Mouse (Mus musculus) limb, embryonic 11.5 days (tissue): ENCODE data around the gene St6galnac3. TPM values are rescaled to one million over a fixed set of nuclear protein-coding genes. Genes with fewer than 3 reads are reported as not detected.

ENCODE experiments used
- ATAC-seq: fragments of 200-750 bp; cut with Nextera tagmentation; 2 replicates; pipeline ENCODE4 v1.8.0; 2017; ENCODE audit warnings: low read depth; ENCODE audit not compliant: insufficient number of reproducible peaks, low FRiP score, low TSS enrichment
- DNase-seq: peaks from one replicate; pipeline ENCODE4 v3.0.0-alpha.2; 2015; ENCODE audit warnings: low spot score
- H3K27ac ChIP-seq: fragments of 300-500 bp; sonication (generic); replicated peaks from 2 replicates; pipeline ENCODE4 v1.5.1; 2014; ENCODE audit warnings: low read depth, mild to moderate bottlenecking, low read length
- H3K27me3 ChIP-seq: fragments of 300-500 bp; sonication (generic); 2 replicates; pipeline ENCODE4 v1.6.1; 2014; ENCODE audit warnings: mild to moderate bottlenecking, low read length, mixed read lengths; ENCODE audit not compliant: control insufficient read depth, insufficient read depth
- H3K36me3 ChIP-seq: fragments of 300-500 bp; sonication (generic); 2 replicates; pipeline ENCODE4 v1.6.1; 2014; ENCODE audit warnings: mild to moderate bottlenecking, low read length, moderate library complexity, mixed read lengths; ENCODE audit not compliant: control insufficient read depth, insufficient read depth
- H3K4me1 ChIP-seq: fragments of 300-500 bp; sonication (generic); 2 replicates; pipeline ENCODE4 v1.6.1; 2014; ENCODE audit warnings: low read length, mixed read lengths; ENCODE audit not compliant: control insufficient read depth, insufficient read depth
- H3K4me2 ChIP-seq: fragments of 300-500 bp; sonication (generic); 2 replicates; pipeline ENCODE4 v1.6.1; 2014; ENCODE audit warnings: low read depth, mild to moderate bottlenecking, moderate library complexity; ENCODE audit not compliant: severe bottlenecking
- H3K4me3 ChIP-seq: fragments of 300-500 bp; sonication (generic); 2 replicates; pipeline ENCODE4 v1.5.1; 2014; ENCODE audit warnings: low read depth, low read length
- H3K9ac ChIP-seq: fragments of 300-500 bp; sonication (generic); 2 replicates; pipeline ENCODE4 v1.6.1; 2014; ENCODE audit warnings: mild to moderate bottlenecking, low read length
- H3K9me3 ChIP-seq: fragments of 300-500 bp; sonication (generic); 2 replicates; pipeline ENCODE4 v1.6.1; 2016; ENCODE audit warnings: low read length; ENCODE audit not compliant: control insufficient read depth
- WGBS: fragments of 180-500 bp; shearing (Covaris S2); extraction: QIAGEN DNeasy Blood & Tissue Kit; methylation state at CpG from one replicate; pipeline ENCODE4 v1.1.7; 2014; 5-methylcytosine and 5-hydroxymethylcytosine counted together
- polyA plus RNA-seq: library from polyadenylated mRNA; unstranded; fragments of >200 nt; fragmentation: Nextera tagmentation; extraction: Ambion mirVana; gene quantifications from 2 replicates; pipeline ENCODE4 v1.2.1, GENCODE M21; 2014

The St6galnac3 gene
- polyA plus RNA-seq, 1 experiment from 2014 or later, result 51.2 TPM

- no peak for ATAC-seq
- no peak overlapping the region for H3K27ac ChIP-seq
- WGBS, result 83% methylated on average over 8 of the region's 8 CpGs
These were observed 525.7 kb downstream of the St6galnac3 start for GRCm38 (mm10) chr3:153199251-153199650.

DNA sequence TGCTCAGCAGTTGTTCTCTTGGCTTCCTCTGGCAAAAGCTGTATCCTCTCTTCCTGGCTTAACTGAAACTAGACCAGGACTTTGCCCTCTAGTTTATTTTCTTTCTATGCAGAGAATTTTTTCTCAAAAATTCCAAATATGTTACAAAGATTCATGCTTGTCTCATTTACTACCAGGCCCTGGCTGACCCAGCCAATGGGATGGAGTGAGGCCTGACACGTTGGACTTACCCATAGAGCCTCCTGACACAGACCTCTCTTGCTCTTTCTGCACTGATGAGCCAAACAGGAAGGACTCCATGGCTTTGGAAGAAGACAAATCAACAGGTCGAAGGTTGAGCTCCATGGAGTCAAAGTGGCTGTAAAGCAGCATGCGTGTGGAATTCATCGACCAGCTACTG lies 526.5 kb downstream of the St6galnac3 start:
- Histone ChIP-seq H3K9ac (no peak overlapping the region), H3K4me1 (no peaks in the 10 kb centered on the region), H3K4me2 (no peak overlapping the region), H3K36me3 (no peaks in the 10 kb centered on the region), H3K27ac (no peak overlapping the region), H3K27me3 (no peaks in the 10 kb centered on the region), H3K4me3 (no peak overlapping the region), H3K9me3 (no peaks in the 10 kb centered on the region)
- ATAC-seq (no peak), DNase-seq (no peak)
- 86% methylated on average over 4 of the region's 4 CpGs for WGBS

More at GRCm38 (mm10) chr3:153199251-153199650, 525.7 kb downstream of the St6galnac3 start:
- Histone ChIP-seq H3K4me1 (no peaks in the 10 kb centered on the region), H3K9me3 (no peaks in the 10 kb centered on the region), H3K36me3 (no peaks in the 10 kb centered on the region), H3K4me2 (no peak overlapping the region), H3K4me3 (no peak overlapping the region), H3K9ac (no peak overlapping the region), H3K27me3 (no peaks in the 10 kb centered on the region)
- DNase-seq, result no peak

DNA sequence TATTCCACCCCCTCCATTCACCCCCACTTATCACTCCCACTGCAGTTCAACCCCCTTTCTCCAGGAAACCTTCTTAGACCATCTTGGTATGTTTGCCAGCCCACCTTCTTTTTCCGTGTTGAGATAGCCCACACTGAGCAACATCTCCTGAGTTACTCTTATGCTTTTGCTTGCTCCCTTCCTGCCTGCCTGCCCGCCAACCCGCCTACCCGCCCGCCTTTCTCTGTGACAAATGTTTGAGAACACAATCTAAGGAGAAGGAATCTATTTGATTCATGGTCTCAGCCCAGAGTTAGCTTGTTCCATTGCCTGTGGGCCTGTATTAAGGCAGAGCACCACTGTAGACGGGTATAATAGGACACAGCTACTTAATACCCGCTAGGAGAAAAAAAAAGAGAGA lies 531.9 kb downstream of the St6galnac3 start:
- Histone ChIP-seq H3K4me2 (no peak overlapping the region), H3K4me3 (no peak overlapping the region), H3K9ac (no peak overlapping the region), H3K27ac (no peak overlapping the region), H3K36me3 (no peaks in the 10 kb centered on the region), H3K4me1 (no peaks in the 10 kb centered on the region), H3K9me3 (no peaks in the 10 kb centered on the region), H3K27me3 (no peaks in the 10 kb centered on the region)
- ATAC-seq (no peak), DNase-seq (no peak)
- WGBS, result 85% methylated on average over 7 of the region's 7 CpGs

DNA sequence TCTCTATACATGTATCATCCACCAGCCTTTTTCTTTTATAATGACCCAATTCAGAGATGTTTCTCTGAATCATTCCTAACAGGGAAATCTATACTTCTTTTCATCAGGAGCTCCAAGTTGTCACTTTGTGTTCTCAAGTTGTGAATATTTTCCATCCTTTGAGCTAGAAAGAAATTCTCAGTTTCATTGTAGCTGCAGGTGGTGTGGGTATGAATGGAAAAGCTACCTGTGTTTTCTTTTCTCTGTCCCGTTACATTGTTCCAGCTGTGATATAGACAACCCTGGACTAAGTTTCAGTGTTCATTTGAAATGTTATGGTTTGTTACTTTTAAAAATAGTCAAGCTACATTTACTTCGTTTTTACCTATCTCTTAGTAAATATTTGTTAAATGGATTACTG lies 534.2 kb downstream of the St6galnac3 start:
- no peak overlapping the region for H3K9ac ChIP-seq
- no peaks in the 10 kb centered on the region for H3K36me3 ChIP-seq
- H3K4me1 ChIP-seq, result no peaks in the 10 kb centered on the region
- H3K27ac ChIP-seq, result no peak overlapping the region
- no peaks in the 10 kb centered on the region for H3K27me3 ChIP-seq
- no peak for DNase-seq
- WGBS, result 80% methylated on average over 2 of the region's 2 CpGs
- H3K4me3 ChIP-seq, result no peak overlapping the region
- no peak overlapping the region for H3K4me2 ChIP-seq
- ATAC-seq, result no peak
- no peaks in the 10 kb centered on the region for H3K9me3 ChIP-seq

DNA sequence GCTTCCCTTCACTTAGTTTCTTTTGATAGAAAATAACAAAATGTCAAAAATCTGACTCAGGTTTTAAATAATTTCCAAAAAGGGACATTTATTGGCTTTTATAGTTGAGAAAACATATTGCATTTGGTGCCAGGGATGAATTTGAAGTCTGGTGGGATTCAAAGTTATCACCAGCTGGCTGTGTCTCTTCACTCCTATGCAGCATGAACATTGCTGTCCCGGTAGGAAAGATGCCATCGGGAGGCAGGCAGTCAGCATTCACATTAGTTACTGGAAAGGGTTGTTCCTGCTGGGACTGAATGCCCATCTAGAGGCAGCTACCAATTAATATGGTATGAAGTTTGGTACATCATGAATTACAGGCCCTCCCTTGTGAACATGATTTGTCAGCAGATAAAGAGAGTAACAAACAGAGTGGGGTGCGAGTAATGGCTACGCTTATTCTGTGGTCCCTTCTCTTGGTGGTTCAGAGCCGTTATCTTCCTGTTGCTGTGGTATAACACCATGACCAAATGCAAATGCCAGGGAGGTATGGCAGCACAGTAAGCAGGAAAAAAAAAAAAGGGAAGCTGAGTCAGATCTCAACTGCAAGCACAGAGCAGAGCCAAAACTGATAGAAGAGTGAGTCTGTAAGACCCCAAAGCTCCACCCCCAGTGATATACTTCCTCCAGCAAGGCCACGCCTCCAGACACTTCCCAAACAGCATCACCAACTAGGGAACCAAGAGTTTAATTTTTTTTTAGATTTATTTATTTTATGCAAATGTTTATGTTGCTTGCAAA lies 535.1 kb downstream of the St6galnac3 start:
- Histone ChIP-seq H3K4me2 (no peak overlapping the region), H3K27ac (no peak overlapping the region), H3K9ac (no peak overlapping the region), H3K4me1 (no peaks in the 10 kb centered on the region), H3K27me3 (no peaks in the 10 kb centered on the region), H3K9me3 (no peaks in the 10 kb centered on the region), H3K4me3 (no peak overlapping the region), H3K36me3 (no peaks in the 10 kb centered on the region)
- DNase-seq (no peak), ATAC-seq (no peak)
- 88% methylated on average over 6 of the region's 6 CpGs for WGBS

DNA sequence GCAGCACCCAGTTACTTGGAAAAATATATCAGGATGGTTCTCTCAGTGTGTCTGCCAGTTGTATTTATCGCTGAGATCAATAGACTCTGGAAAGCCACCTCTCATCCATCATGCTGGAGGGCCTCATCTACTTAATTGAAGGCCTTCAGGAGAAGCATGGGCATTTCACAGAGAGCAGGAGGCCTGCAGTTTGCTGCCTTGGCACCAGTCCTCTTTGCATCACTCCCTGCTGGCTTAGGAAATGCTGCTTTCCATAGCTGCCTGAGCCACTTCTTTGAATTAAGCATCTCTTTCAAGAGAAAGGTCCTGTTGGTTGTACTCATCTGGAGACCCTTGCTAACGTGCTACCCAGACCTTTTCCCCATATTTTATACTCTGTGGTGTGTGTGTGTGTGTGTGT lies 536.8 kb downstream of the St6galnac3 start:
- Histone ChIP-seq H3K27ac (no peak overlapping the region), H3K4me2 (no peak overlapping the region), H3K4me1 (no peaks in the 10 kb centered on the region), H3K36me3 (no peaks in the 10 kb centered on the region), H3K4me3 (no peak overlapping the region), H3K9me3 (no peaks in the 10 kb centered on the region), H3K9ac (no peak overlapping the region), H3K27me3 (no peaks in the 10 kb centered on the region)
- 68% methylated on average over 2 of the region's 2 CpGs for WGBS
- ATAC-seq (no peak), DNase-seq (no peak)

DNA sequence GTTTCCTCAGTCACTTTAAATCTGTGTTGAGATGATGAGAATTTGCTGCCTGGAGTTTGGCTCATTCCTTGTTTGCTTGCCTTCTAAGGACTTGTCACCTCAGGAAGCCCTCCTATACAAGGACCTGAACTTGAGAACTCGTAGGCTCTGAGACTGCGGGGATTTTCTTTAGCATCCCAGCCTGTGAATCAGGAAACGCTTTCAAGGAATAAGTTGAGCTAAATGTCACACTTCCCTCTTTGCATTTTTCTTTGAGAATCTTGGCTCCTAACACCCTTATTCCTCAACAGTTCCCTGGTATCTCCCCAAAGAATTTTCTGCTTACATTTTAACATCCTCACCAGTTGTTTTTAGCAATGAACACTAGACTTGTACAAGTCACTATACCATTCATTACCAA lies 539.9 kb downstream of the St6galnac3 start:
- H3K4me3 ChIP-seq, result no peak overlapping the region
- H3K4me2 ChIP-seq, result no peak overlapping the region
- no peaks in the 10 kb centered on the region for H3K9me3 ChIP-seq
- no peaks in the 10 kb centered on the region for H3K36me3 ChIP-seq
- WGBS, result 83% methylated on average over 3 of the region's 3 CpGs
- no peaks in the 10 kb centered on the region for H3K4me1 ChIP-seq
- ATAC-seq (no peak), DNase-seq (no peak)
- no peak overlapping the region for H3K27ac ChIP-seq
- no peak overlapping the region for H3K9ac ChIP-seq
- no peaks in the 10 kb centered on the region for H3K27me3 ChIP-seq

DNA sequence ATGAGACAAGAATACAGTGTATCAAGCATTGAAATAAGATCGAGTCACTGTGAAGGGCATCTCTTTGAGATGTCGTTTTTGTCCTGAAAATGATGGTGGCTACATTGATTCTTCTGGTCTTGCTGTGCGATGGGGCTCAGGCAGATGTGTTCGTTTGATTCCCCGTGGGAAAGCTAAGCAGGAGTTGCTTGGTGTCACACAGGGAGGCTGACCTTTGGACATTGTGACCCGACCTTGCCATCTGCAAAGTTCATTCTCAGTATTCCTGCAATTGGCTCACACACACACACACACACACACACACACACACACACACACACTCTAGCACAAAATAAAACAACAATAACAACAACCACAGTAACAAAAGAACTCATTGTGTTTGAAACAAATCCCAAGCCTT lies 543.7 kb downstream of the St6galnac3 start:
- Histone ChIP-seq H3K27me3 (no peaks in the 10 kb centered on the region), H3K36me3 (no peaks in the 10 kb centered on the region), H3K9ac (no peak overlapping the region), H3K4me1 (no peaks in the 10 kb centered on the region), H3K4me2 (no peak overlapping the region), H3K27ac (no peak overlapping the region), H3K4me3 (no peak overlapping the region), H3K9me3 (no peaks in the 10 kb centered on the region)
- no peak for ATAC-seq
- 25% methylated on average over 6 of the region's 6 CpGs for WGBS
- DNase-seq, result no peak

DNA sequence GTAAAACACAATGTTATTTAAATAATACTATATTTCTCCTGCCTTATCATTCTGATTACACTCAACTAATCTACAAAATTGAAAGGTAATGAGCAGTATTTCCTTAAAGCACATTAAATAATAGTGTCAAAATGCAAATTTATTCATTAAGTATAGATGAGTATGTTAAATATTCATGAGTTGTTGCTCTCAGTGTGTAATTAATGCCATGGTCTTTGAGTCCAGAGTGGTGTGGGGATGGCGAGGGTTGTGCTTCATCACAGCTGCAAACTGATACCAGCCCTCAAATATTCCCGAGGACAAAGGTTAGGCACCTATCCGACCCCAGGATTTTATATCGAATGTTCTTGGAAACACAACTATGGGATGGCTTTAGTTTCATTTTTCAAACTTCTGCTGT lies 548.2 kb downstream of the St6galnac3 start:
- no peak for DNase-seq
- H3K27ac ChIP-seq, result no peak overlapping the region
- no peaks in the 10 kb centered on the region for H3K36me3 ChIP-seq
- no peaks in the 10 kb centered on the region for H3K9me3 ChIP-seq
- no peaks in the 10 kb centered on the region for H3K4me1 ChIP-seq
- H3K4me3 ChIP-seq, result no peak overlapping the region
- H3K27me3 ChIP-seq, result no peaks in the 10 kb centered on the region
- ATAC-seq, result no peak
- WGBS, result 83% methylated on average over 4 of the region's 4 CpGs
- H3K4me2 ChIP-seq, result no peak overlapping the region
- no peak overlapping the region for H3K9ac ChIP-seq
